Mouse (Mus musculus) MN1 (cell line): ENCODE results near the gene RPS10-NUDT3.
"Not testable (repeated sequence)": the region's sequence is repeated elsewhere in the genome, so short reads cannot be mapped to it uniquely, and the experiment has no call there.

Experiments used
- DNase-seq: peaks from one replicate; pipeline ENCODE4 v3.0.0-alpha.2; 2016; ENCODE audit warnings: low spot score

The RPS10-NUDT3 gene

GRCm38 (mm10) chr17:27642491-27643062 is 7.6 kb upstream of the RPS10-NUDT3 start:
- peak; percentile 96 for DNase-seq

- not testable (repeated sequence) for DNase-seq
Observed at GRCm38 (mm10) chr17:27639851-27640250, 4.8 kb upstream of the RPS10-NUDT3 start.

GRCm38 (mm10) chr17:27638921-27639332 is 3.9 kb upstream of the RPS10-NUDT3 start:
- DNase-seq = no peak

GRCm38 (mm10) chr17:27637333-27637732 is 2.3 kb upstream of the RPS10-NUDT3 start:
- peak; percentile 48 for DNase-seq

GRCm38 (mm10) chr17:27636132-27637020 is 1.4 kb upstream of the RPS10-NUDT3 start, which contains the start of gene Rps10:
Gene Rps10 (minus strand): TSS chr17:27636669.
- peak; percentile 73 for DNase-seq

- DNase-seq = not testable (repeated sequence)
Observed at GRCm38 (mm10) chr17:27635575-27635903, 517 bp upstream of the RPS10-NUDT3 start.

GRCm38 (mm10) chr17:27629249-27630020 is 5.6 kb downstream of the RPS10-NUDT3 start:
- DNase-seq = peak; percentile 84

GRCm38 (mm10) chr17:27628376-27628775 is 6.6 kb downstream of the RPS10-NUDT3 start:
- no peak for DNase-seq

GRCm38 (mm10) chr17:27627451-27627850 is 7.6 kb downstream of the RPS10-NUDT3 start:
- DNase-seq = no peak

GRCm38 (mm10) chr17:27626681-27627080 is 8.3 kb downstream of the RPS10-NUDT3 start:
- DNase-seq = no peak

GRCm38 (mm10) chr17:27625455-27626251 is 9.4 kb downstream of the RPS10-NUDT3 start:
- no peak for DNase-seq

GRCm38 (mm10) chr17:27623360-27624326 is 11.4 kb downstream of the RPS10-NUDT3 start, which contains the start of gene Nudt3:
Gene Nudt3 (minus strand): TSS chr17:27623495.
- DNase-seq = peak; percentile 96

GRCm38 (mm10) chr17:27622611-27623359 is 12.2 kb downstream of the RPS10-NUDT3 start:
- peak; percentile 72 for DNase-seq

GRCm38 (mm10) chr17:27621705-27622531 is 13.1 kb downstream of the RPS10-NUDT3 start:
- no peak for DNase-seq

- DNase-seq = no peak
Observed at GRCm38 (mm10) chr17:27621161-27621560, 13.9 kb downstream of the RPS10-NUDT3 start.

- no peak for DNase-seq
Observed at GRCm38 (mm10) chr17:27615388-27615787, 19.6 kb downstream of the RPS10-NUDT3 start.

- no peak for DNase-seq
Observed at GRCm38 (mm10) chr17:27613016-27613415, 22.0 kb downstream of the RPS10-NUDT3 start.

- DNase-seq = no peak
Observed at GRCm38 (mm10) chr17:27611994-27612393, 23.0 kb downstream of the RPS10-NUDT3 start.

GRCm38 (mm10) chr17:27611519-27611884 is 23.5 kb downstream of the RPS10-NUDT3 start:
- no peak for DNase-seq
